Mouse (Mus musculus) cortical plate, adult 2 months (tissue): Measurements from ENCODE around the gene Itfg2. TPM values are rescaled to one million over a fixed set of nuclear protein-coding genes. Genes with fewer than 3 reads are reported as not detected.

Source experiments
- H3K27ac ChIP-seq: fragments of 200-500 bp; 2 replicates; pipeline ENCODE4 v1.5.1; 2012; ENCODE audit warnings: low read length, control low read depth, inconsistent platforms; ENCODE audit not compliant: insufficient read depth
- H3K4me1 ChIP-seq: fragments of 200-500 bp; 2 replicates; pipeline ENCODE4 v1.6.1; 2011; ENCODE audit warnings: low read length; ENCODE audit not compliant: control insufficient read depth, insufficient read depth
- H3K4me3 ChIP-seq: fragments of 200-500 bp; 2 replicates; pipeline ENCODE4 v1.5.1; 2011; ENCODE audit warnings: mild to moderate bottlenecking, low read length, control low read depth; ENCODE audit not compliant: insufficient read depth
- CTCF ChIP-seq: fragments of 200-500 bp; IDR thresholded peaks from 2 replicates; pipeline ENCODE4 v1.5.1; 2011; ENCODE audit warnings: mild to moderate bottlenecking, control low read depth, low read length; ENCODE audit not compliant: insufficient read depth; ENCODE audit errors: extremely low read depth
- POLR2A ChIP-seq: fragments of 200-500 bp; IDR thresholded peaks from 2 replicates; pipeline ENCODE4 v1.6.1; 2011; ENCODE audit warnings: mild to moderate bottlenecking, low read length, control low read depth; ENCODE audit not compliant: insufficient read depth; ENCODE audit errors: extremely low read depth
- polyA plus RNA-seq: library from polyadenylated mRNA; depleted of rRNA; stranded (reverse); fragments of >200 nt; gene quantifications from 2 replicates; pipeline ENCODE4 v1.2.3, GENCODE M21; 2012

The Itfg2 gene
- polyA plus RNA-seq, 1 experiment = 19.3 TPM

GRCm38 (mm10) chr6:128436356-128437005 is 11.8 kb upstream of the Itfg2 start:
- no peak for TF ChIP-seq CTCF
- no peak for TF ChIP-seq POLR2A
- Histone ChIP-seq H3K27ac (no peak overlapping the region), H3K4me3 (no peak overlapping the region; the same call in 1 of the 2 replicates), H3K4me1 (no peaks in the 10 kb centered on the region; the same call in 1 of the 2 replicates)

GRCm38 (mm10) chr6:128435474-128435873 is 10.7 kb upstream of the Itfg2 start:
- Histone ChIP-seq H3K4me1 (no peaks in the 10 kb centered on the region; the same call in 1 of the 2 replicates), H3K27ac (no peak overlapping the region), H3K4me3 (no peak overlapping the region)
- no peak for TF ChIP-seq POLR2A
- TF ChIP-seq CTCF = no peak

GRCm38 (mm10) chr6:128433566-128433965 is 8.8 kb upstream of the Itfg2 start:
- no peak for TF ChIP-seq CTCF
- TF ChIP-seq POLR2A = no peak
- Histone ChIP-seq H3K4me1 (no peaks in the 10 kb centered on the region; the same call in 1 of the 2 replicates), H3K4me3 (no peak overlapping the region), H3K27ac (no peak overlapping the region)

GRCm38 (mm10) chr6:128432356-128432915 is 7.7 kb upstream of the Itfg2 start:
- Histone ChIP-seq H3K4me1 (no peaks in the 10 kb centered on the region; the same call in 1 of the 2 replicates), H3K27ac (no peak overlapping the region)

GRCm38 (mm10) chr6:128429826-128430225 is 5.1 kb upstream of the Itfg2 start:
- Histone ChIP-seq H3K4me3 (no peak overlapping the region), H3K4me1 (no peaks in the 10 kb centered on the region), H3K27ac (no peak overlapping the region)
- TF ChIP-seq POLR2A (no peak), CTCF (no peak)

More at GRCm38 (mm10) chr6:128432356-128432915, 7.7 kb upstream of the Itfg2 start:
- no peak overlapping the region for H3K4me3 ChIP-seq
- TF ChIP-seq POLR2A (no peak), CTCF (no peak)

- H3K4me1 ChIP-seq = no peaks in the 10 kb centered on the region
- no peak overlapping the region for H3K4me3 ChIP-seq
- no peak for TF ChIP-seq CTCF
- no peak for TF ChIP-seq POLR2A
- no peak overlapping the region for H3K27ac ChIP-seq
Measured at GRCm38 (mm10) chr6:128429300-128429699, 4.6 kb upstream of the Itfg2 start.

- no peak overlapping the region for H3K27ac ChIP-seq
- H3K4me1 ChIP-seq = no peaks in the 10 kb centered on the region
- TF ChIP-seq POLR2A (no peak), CTCF (no peak)
- H3K4me3 ChIP-seq = no peak overlapping the region
Measured at GRCm38 (mm10) chr6:128427571-128427970, 2.8 kb upstream of the Itfg2 start.

- H3K27ac ChIP-seq = peak overlapping the region; percentile 98; the same call in 1 of the 2 replicates
- H3K4me1 ChIP-seq = no peaks in the 10 kb centered on the region
- peak overlapping the region; percentile 46 for H3K4me3 ChIP-seq
- TF ChIP-seq POLR2A = no peak
- no peak for TF ChIP-seq CTCF
Measured at GRCm38 (mm10) chr6:128425046-128425445, 315 bp upstream of the Itfg2 start.

GRCm38 (mm10) chr6:128423496-128424268 is 1.0 kb downstream of the Itfg2 start:
- H3K27ac ChIP-seq = peak overlapping the region; percentile 57; the same call in 1 of the 2 replicates
- TF ChIP-seq CTCF (no peak), POLR2A (no peak)
- H3K4me3 ChIP-seq = peak overlapping the region; percentile 46
- H3K4me1 ChIP-seq = no peaks in the 10 kb centered on the region

- Histone ChIP-seq H3K4me1 (no peaks in the 10 kb centered on the region), H3K27ac (peak overlapping the region; percentile 47), H3K4me3 (no peak overlapping the region)
- TF ChIP-seq CTCF = no peak
- no peak for TF ChIP-seq POLR2A
Measured at GRCm38 (mm10) chr6:128421480-128421879, 3.3 kb downstream of the Itfg2 start.
